Mouse (Mus musculus) embryonic facial prominence, embryonic 11.5 days (tissue): ENCODE data around the gene Sorcs2. TPM values are rescaled to one million over a fixed set of nuclear protein-coding genes. Genes with fewer than 3 reads are reported as not detected.
A peak's percentile ranks its signal among the peaks of the same experiment; 100 is the strongest.

Experiments used
- ATAC-seq: fragments of 200-750 bp; cut with Nextera tagmentation; replicated peaks from 2 replicates; pipeline ENCODE4 v1.8.0; 2017; ENCODE audit warnings: low read depth; ENCODE audit not compliant: insufficient number of reproducible peaks, low FRiP score, low TSS enrichment
- DNase-seq: peaks from one replicate; pipeline ENCODE4 v3.0.0-alpha.2; 2015; ENCODE audit warnings: low spot score
- H3K27ac ChIP-seq: fragments of 300-500 bp; sonication (generic); replicated peaks from 2 replicates; pipeline ENCODE4 v1.5.1; 2014; ENCODE audit warnings: mild to moderate bottlenecking, low read depth, low read length, control low read depth
- H3K27me3 ChIP-seq: fragments of 300-500 bp; sonication (generic); 2 replicates; pipeline ENCODE4 v1.6.1; 2014; ENCODE audit warnings: mild to moderate bottlenecking, low read length, moderate library complexity, mixed read lengths; ENCODE audit not compliant: control insufficient read depth, insufficient read depth
- H3K36me3 ChIP-seq: fragments of 300-500 bp; sonication (generic); replicated peaks from 2 replicates; pipeline ENCODE4 v1.6.1; 2014; ENCODE audit warnings: low read depth, mild to moderate bottlenecking, low read length, moderate library complexity, mixed read lengths; ENCODE audit not compliant: control insufficient read depth, insufficient read depth
- H3K4me1 ChIP-seq: fragments of 300-500 bp; sonication (generic); 2 replicates; pipeline ENCODE4 v1.6.1; 2014; ENCODE audit warnings: low read length, mixed read lengths; ENCODE audit not compliant: control insufficient read depth, insufficient read depth
- H3K4me2 ChIP-seq: fragments of 300-500 bp; sonication (generic); 2 replicates; pipeline ENCODE4 v1.6.1; 2014; ENCODE audit warnings: low read depth, mild to moderate bottlenecking, control low read depth, low read length, moderate library complexity
- H3K4me3 ChIP-seq: fragments of 300-500 bp; sonication (generic); 2 replicates; pipeline ENCODE4 v1.5.1; 2014; ENCODE audit warnings: low read depth, low read length, control low read depth
- H3K9ac ChIP-seq: fragments of 300-500 bp; sonication (generic); replicated peaks from 2 replicates; pipeline ENCODE4 v1.6.1; 2014; ENCODE audit warnings: mild to moderate bottlenecking, control low read depth, low read length
- H3K9me3 ChIP-seq: fragments of 300-500 bp; sonication (generic); replicated peaks from 2 replicates; pipeline ENCODE4 v1.6.1; 2016; ENCODE audit warnings: mild to moderate bottlenecking, low read length, inconsistent platforms, mixed read lengths; ENCODE audit not compliant: control insufficient read depth
- WGBS: fragments of 180-500 bp; shearing (Covaris S2); extraction: QIAGEN DNeasy Blood & Tissue Kit; methylation state at CpG from one replicate; pipeline ENCODE4 v1.1.7; 2014; 5-methylcytosine and 5-hydroxymethylcytosine counted together
- polyA plus RNA-seq: library from polyadenylated mRNA; unstranded; fragments of >200 nt; fragmentation: Nextera tagmentation; extraction: Ambion mirVana; gene quantifications from 2 replicates; pipeline ENCODE4 v1.2.1, GENCODE M21; 2014

Gene Sorcs2
- polyA plus RNA-seq, 1 experiment from 2014 or later: 4.6 TPM

- Histone ChIP-seq H3K4me3 (no peak overlapping the region), H3K9me3 (no peaks in the 10 kb centered on the region), H3K36me3 (no peaks in the 10 kb centered on the region), H3K9ac (no peak overlapping the region), H3K27ac (no peak overlapping the region), H3K27me3 (no peaks in the 10 kb centered on the region), H3K4me1 (no peaks in the 10 kb centered on the region; the same call in 1 of the 2 replicates), H3K4me2 (no peak overlapping the region)
- 4% methylated on average over 2 of the region's 2 CpGs for WGBS
- ATAC-seq (peak; percentile 72; the same call in 1 of the 2 replicates), DNase-seq (peak; percentile 85)
These were observed 74.4 kb downstream of the Sorcs2 start for GRCm38 (mm10) chr5:36323526-36323925.

- H3K9me3 ChIP-seq: no peaks in the 10 kb centered on the region
- no peak overlapping the region for H3K4me3 ChIP-seq
- no peak overlapping the region for H3K4me2 ChIP-seq
- H3K9ac ChIP-seq: 0 out of 2 replicates have a peak overlapping the region, but pooled peaks have one; percentile 37
- no peaks in the 10 kb centered on the region; the same call in 1 of the 2 replicates for H3K4me1 ChIP-seq
- 38% methylated on average over 8 of the region's 8 CpGs for WGBS
- no peak overlapping the region for H3K27ac ChIP-seq
- H3K27me3 ChIP-seq: no peaks in the 10 kb centered on the region
- no peaks in the 10 kb centered on the region for H3K36me3 ChIP-seq
- DNase-seq (peak; percentile 51), ATAC-seq (no peak)
These were observed 76.4 kb downstream of the Sorcs2 start for GRCm38 (mm10) chr5:36321581-36321980.

GRCm38 (mm10) chr5:36320667-36321066 lies 77.3 kb downstream of the Sorcs2 start:
- ATAC-seq: no peak
- no peaks in the 10 kb centered on the region; the same call in 1 of the 2 replicates for H3K4me1 ChIP-seq
- no peaks in the 10 kb centered on the region for H3K36me3 ChIP-seq
- DNase-seq: no peak
- no peaks in the 10 kb centered on the region for H3K27me3 ChIP-seq
- H3K4me3 ChIP-seq: no peak overlapping the region
- H3K4me2 ChIP-seq: no peak overlapping the region
- H3K27ac ChIP-seq: no peak overlapping the region
- WGBS: 90% methylated on average over 8 of the region's 8 CpGs
- no peak overlapping the region for H3K9ac ChIP-seq
- no peaks in the 10 kb centered on the region for H3K9me3 ChIP-seq

- WGBS: 50% methylated on average over 6 of the region's 6 CpGs
These were observed 80.1 kb downstream of the Sorcs2 start for GRCm38 (mm10) chr5:36317641-36318368.

GRCm38 (mm10) chr5:36315106-36315505 lies 82.8 kb downstream of the Sorcs2 start:
- no peak overlapping the region for H3K4me3 ChIP-seq
- no peaks in the 10 kb centered on the region for H3K36me3 ChIP-seq
- no peaks in the 10 kb centered on the region for H3K27me3 ChIP-seq
- no peak overlapping the region for H3K27ac ChIP-seq
- ATAC-seq (no peak), DNase-seq (no peak)
- peaks cover 2% of the 10 kb centered on the region; the same call in 1 of the 2 replicates for H3K4me1 ChIP-seq
- WGBS: 88% methylated on average over 9 of the region's 9 CpGs
- H3K9me3 ChIP-seq: no peaks in the 10 kb centered on the region
- no peak overlapping the region for H3K4me2 ChIP-seq
- H3K9ac ChIP-seq: no peak overlapping the region

More at GRCm38 (mm10) chr5:36317641-36318368, 80.1 kb downstream of the Sorcs2 start:
- Histone ChIP-seq H3K4me3 (no peak overlapping the region), H3K27ac (no peak overlapping the region), H3K9me3 (no peaks in the 10 kb centered on the region), H3K36me3 (no peaks in the 10 kb centered on the region), H3K9ac (no peak overlapping the region), H3K27me3 (no peaks in the 10 kb centered on the region), H3K4me2 (no peak overlapping the region), H3K4me1 (peaks cover 1% of the 10 kb centered on the region)
- DNase-seq (no peak), ATAC-seq (no peak)

- no peak overlapping the region for H3K4me3 ChIP-seq
- 17% methylated on average over 16 of the region's 16 CpGs for WGBS
- peak overlapping the region; percentile 13; the same call in 1 of the 2 replicates for H3K4me2 ChIP-seq
- peaks cover 2% of the 10 kb centered on the region; the same call in 1 of the 2 replicates for H3K4me1 ChIP-seq
- DNase-seq (peak; percentile 81), ATAC-seq (peak; percentile 76)
- peak overlapping the region; percentile 44; the same call in 1 of the 2 replicates for H3K27ac ChIP-seq
- H3K9ac ChIP-seq: peak overlapping the region; percentile 20
- H3K27me3 ChIP-seq: no peaks in the 10 kb centered on the region
- H3K9me3 ChIP-seq: no peaks in the 10 kb centered on the region
- H3K36me3 ChIP-seq: no peaks in the 10 kb centered on the region
These were observed 84.4 kb downstream of the Sorcs2 start for GRCm38 (mm10) chr5:36313353-36314079.

- Histone ChIP-seq H3K4me3 (no peak overlapping the region), H3K27me3 (no peaks in the 10 kb centered on the region), H3K4me2 (no peak overlapping the region), H3K9ac (peak overlapping the region; percentile 20; the same call in 1 of the 2 replicates), H3K36me3 (no peaks in the 10 kb centered on the region), H3K27ac (no peak overlapping the region), H3K4me1 (peaks cover 2% of the 10 kb centered on the region; the same call in 1 of the 2 replicates), H3K9me3 (no peaks in the 10 kb centered on the region)
- WGBS: 71% methylated on average over 6 of the region's 6 CpGs
- no peak for DNase-seq
- no peak for ATAC-seq
These were observed 85.0 kb downstream of the Sorcs2 start for GRCm38 (mm10) chr5:36312926-36313325.
